Mouse (Mus musculus) spleen, postnatal 4 days (tissue): ENCODE measurements at regions not wholly inside any gene's neighbourhood (a gene's known extent, or its start where the extent isn't known, plus 50 kb on each side); places are given as distances from the start of the nearest gene placed in this dataset.

Source experiments
- DNase-seq, 2 experiments: peaks; one replicate each; pipeline ENCODE4 v3.0.0; 2022; ENCODE audit warnings: low spot score in 2 of 2

- DNase-seq, result no peak
Observed at GRCm38 (mm10) chr11:32136066-32136465, 64.0 kb downstream of the Il9r start.

GRCm38 (mm10) chr11:32133996-32134395, 66.1 kb downstream of the Il9r start:
- DNase-seq, result no peak

GRCm38 (mm10) chr11:32132008-32132615, 68.0 kb downstream of the Il9r start:
- peak; percentile 21 to 69 for DNase-seq

GRCm38 (mm10) chr11:32128551-32128950, 71.5 kb downstream of the Il9r start:
- DNase-seq, result no peak

GRCm38 (mm10) chr11:32128018-32128417, 72.1 kb downstream of the Il9r start:
- no peak for DNase-seq

- no peak for DNase-seq
Observed at GRCm38 (mm10) chr11:32127401-32127817, 72.7 kb downstream of the Il9r start.

- no peak for DNase-seq
Observed at GRCm38 (mm10) chr11:32126786-32127185, 73.3 kb downstream of the Il9r start.

GRCm38 (mm10) chr11:32126311-32126698, 73.8 kb downstream of the Il9r start:
- no peak for DNase-seq

GRCm38 (mm10) chr11:32125586-32126310, 74.3 kb downstream of the Il9r start:
- DNase-seq, result no peak

GRCm38 (mm10) chr11:32120596-32120995, 79.5 kb downstream of the Il9r start:
- no peak for DNase-seq

GRCm38 (mm10) chr11:32118844-32119629, 81.0 kb downstream of the Il9r start:
- no peak for DNase-seq

- DNase-seq, result no peak
Observed at GRCm38 (mm10) chr11:32117930-32118329, 82.1 kb downstream of the Il9r start.

GRCm38 (mm10) chr11:32113118-32113826, 86.8 kb downstream of the Il9r start:
- DNase-seq, result no peak

GRCm38 (mm10) chr11:32112521-32112920, 87.6 kb downstream of the Il9r start:
- no peak for DNase-seq

- no peak for DNase-seq
Observed at GRCm38 (mm10) chr11:32111841-32112240, 88.2 kb downstream of the Il9r start.

- DNase-seq, result no peak
Observed at GRCm38 (mm10) chr11:32109911-32110310, 90.2 kb downstream of the Il9r start.
